Mouse (Mus musculus): ENCODE data around the gene Arhgap11a. TPM values are rescaled to one million over a fixed set of nuclear protein-coding genes. Genes with fewer than 3 reads are reported as not detected.

The Arhgap11a gene
- 1 to 10 TPM; 1.1 to 2.0 (median 1.2) TPM for total RNA-seq (2022)

DNA sequence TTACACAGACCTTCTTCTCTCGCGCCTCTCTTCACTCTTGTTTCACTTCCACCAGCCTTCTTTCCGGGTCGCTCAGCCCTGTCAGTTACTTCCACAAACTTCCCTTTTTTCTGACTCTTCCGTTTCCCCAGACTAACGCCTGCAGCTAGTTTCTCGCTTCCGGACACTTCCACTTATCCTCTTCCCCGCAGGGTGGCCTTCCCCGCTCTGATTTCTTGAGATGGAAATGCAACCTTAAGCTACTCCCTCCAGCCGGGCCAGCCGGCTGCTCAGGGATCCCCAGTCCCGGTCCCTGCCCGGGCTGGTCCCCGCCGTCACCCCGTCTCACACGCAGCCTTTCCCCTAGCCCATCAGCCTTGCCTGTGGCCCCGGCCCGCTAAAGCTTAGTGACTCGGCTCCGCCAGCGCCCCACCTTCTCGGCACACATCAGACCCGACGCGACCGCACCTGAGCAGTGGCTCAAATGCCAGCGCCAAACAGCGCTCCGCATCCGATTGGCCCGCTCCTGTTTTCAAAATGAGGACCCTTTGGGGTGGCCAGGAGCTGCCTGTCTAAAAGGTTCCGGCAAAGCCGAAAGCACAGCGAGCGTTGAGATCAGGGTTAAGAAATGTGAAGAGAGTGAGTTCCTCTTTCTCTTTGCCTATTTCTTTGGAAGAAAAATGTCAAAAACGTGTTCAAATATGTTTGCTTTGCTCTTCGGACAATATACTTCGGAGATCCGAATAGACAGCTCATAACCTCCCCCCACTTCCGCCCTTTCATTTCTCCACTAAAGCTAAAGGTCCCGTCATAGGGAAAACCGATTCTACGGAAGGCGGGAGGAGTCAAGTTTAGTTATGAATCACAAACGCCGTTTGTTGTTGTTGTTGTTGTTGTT, at the start of gene Arhgap11a:
Gene Arhgap11a, minus strand, starts transcription at position 417 of the 877 bp plus-strand sequence.
- peak; percentile 94 for DNase-seq (ENCODE audit: low spot score)

GRCm38 (mm10) chr2:113893385-113894122, 45.1 kb upstream of the Arhgap11a start:
- no peak for DNase-seq (ENCODE audit: low spot score)

DNA sequence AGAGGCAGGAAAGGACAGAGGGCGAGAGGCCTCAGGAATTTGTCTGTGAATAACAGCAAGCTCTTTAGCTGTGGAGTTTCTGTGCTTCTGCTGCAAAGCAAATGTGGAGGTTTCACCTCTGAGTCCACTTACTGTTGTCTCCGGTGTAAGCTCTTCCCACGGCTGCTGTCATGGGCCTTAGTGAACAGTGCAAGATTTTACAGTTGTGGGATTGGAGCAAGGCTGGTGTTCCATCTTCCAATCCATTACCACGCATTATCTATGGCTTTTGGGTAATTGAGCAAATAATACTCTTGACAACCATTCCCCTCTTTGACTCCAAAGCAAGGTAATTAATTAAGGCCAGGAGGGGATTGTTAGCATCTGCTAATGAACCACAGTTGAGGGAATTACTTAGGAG, 38.7 kb upstream of the Arhgap11a start:
- DNase-seq (ENCODE audit: low spot score) = no peak

DNA sequence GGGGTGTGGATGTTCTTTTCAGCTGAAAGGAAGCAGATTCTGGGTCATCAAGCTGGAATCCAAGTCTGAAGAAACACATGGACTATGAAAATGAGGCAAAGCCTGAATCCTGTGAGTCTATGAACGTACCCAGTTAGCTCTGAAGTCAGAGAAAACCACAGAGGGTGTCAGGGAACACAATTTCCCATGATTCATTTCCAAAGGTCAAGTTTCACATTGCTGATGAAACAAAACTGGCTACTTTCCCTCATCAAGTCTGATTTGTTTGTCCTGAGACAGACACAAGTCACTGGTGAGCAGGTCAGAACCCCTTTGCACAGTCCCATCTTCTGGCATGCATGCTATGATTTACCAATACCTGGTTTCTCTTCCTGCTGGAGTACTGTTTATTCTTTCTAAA, 37.6 kb upstream of the Arhgap11a start:
- DNase-seq (ENCODE audit: low spot score) = no peak

DNA sequence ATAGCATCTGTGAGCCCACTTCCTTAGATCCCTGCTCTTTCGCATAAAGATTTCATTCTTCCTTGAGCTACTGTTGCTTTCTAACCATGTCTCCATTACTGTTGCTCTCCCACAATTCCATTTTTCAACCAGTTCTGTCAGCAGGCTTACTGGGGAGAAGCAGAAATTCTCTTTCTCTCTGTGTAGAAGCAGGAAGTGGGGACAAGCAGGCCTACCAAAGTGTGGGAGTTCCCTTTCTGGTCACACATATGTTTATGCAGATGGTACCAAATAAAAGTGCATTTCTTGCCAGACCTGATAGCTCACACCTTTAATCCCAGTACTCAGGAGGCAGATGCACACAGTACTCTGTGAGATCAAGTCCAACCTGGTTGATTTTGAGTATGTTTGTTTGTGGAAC, 21.7 kb upstream of the Arhgap11a start:
- DNase-seq (ENCODE audit: low spot score) = no peak

- no peak for DNase-seq (ENCODE audit: low spot score)
Observed at GRCm38 (mm10) chr2:113868404-113868803, 19.9 kb upstream of the Arhgap11a start.

DNA sequence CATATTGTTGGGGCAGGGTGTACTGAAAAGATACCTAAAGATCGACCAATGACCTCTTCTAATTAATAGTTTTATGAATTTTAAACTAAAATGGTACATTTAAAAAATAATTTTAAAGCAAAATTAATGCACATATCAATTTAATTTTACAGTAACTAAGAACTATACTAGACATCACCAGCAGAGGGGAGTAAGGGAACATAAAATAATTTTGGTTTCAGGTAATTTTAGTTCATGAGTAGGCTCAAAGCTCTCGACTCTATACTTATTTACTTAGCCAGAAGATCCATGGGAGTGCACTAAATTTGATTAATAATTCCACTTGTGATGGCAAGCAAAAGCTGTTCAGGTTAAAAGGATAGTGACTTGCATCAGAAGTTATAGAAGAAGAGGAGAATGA, 17.7 kb upstream of the Arhgap11a start:
- DNase-seq (ENCODE audit: low spot score) = peak; percentile 7

GRCm38 (mm10) chr2:113849141-113849540, 680 bp upstream of the Arhgap11a start:
- DNase-seq (ENCODE audit: low spot score) = no peak

- DNase-seq (ENCODE audit: low spot score) = no peak
Observed at GRCm38 (mm10) chr2:113847678-113848244, 700 bp downstream of the Arhgap11a start.

- no peak for DNase-seq (ENCODE audit: low spot score)
Observed at GRCm38 (mm10) chr2:113845081-113845480, 3.4 kb downstream of the Arhgap11a start.

DNA sequence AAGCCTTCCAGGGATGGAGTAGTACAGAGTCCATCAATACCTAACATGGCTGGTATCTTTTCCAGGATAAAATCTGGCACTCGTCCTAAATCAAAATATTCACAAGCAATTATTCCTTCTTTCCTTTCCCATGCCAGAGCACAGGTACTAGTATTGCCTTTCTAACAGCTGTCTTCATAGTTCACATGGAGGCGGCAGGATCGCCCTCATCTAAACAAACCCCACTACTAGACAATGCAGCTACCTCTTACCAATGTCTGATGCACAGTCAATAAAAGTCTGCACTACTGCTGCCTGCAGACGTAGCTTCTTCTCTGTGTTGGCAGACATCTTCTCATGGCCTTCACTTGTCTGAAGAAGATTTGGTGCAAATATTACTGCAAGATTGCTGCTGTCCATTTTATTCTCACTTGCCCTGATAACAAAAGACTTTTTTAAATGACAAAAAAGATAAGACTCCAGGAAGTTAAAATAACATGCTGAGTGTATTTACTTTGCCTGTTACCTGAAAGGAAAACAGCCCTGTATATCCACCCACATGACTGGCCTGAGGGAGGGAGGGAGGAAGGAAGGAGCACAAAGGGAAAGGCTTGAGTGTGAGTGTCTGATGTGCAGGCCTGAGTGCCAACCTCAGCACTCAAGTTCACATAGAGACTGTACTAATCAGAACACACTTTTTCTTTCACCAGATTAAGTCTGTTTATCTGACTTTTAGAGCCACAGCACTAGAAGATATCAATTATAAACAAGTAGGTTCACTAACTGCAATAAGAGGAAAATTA, 6.6 kb downstream of the Arhgap11a start:
- DNase-seq (ENCODE audit: low spot score) = no peak

GRCm38 (mm10) chr2:113839488-113839887, 9.0 kb downstream of the Arhgap11a start:
- DNase-seq (ENCODE audit: low spot score) = no peak

- DNase-seq (ENCODE audit: low spot score) = no peak
Observed at GRCm38 (mm10) chr2:113835219-113835618, 13.2 kb downstream of the Arhgap11a start.

- no peak for DNase-seq (ENCODE audit: low spot score)
Observed at GRCm38 (mm10) chr2:113828943-113829882, 19.2 kb downstream of the Arhgap11a start, which contains the start of gene Scg5. TSS of gene Scg5 (minus strand) at chr2:113829121.

GRCm38 (mm10) chr2:113828086-113828942, 20.1 kb downstream of the Arhgap11a start:
- no peak for DNase-seq (ENCODE audit: low spot score)

- DNase-seq (ENCODE audit: low spot score) = peak; percentile 37
Observed at GRCm38 (mm10) chr2:113823909-113824308, 24.6 kb downstream of the Arhgap11a start.

GRCm38 (mm10) chr2:113822367-113822766, 26.1 kb downstream of the Arhgap11a start:
- no peak for DNase-seq (ENCODE audit: low spot score)

- DNase-seq (ENCODE audit: low spot score) = no peak
Observed at GRCm38 (mm10) chr2:113821176-113821734, 27.2 kb downstream of the Arhgap11a start.

DNA sequence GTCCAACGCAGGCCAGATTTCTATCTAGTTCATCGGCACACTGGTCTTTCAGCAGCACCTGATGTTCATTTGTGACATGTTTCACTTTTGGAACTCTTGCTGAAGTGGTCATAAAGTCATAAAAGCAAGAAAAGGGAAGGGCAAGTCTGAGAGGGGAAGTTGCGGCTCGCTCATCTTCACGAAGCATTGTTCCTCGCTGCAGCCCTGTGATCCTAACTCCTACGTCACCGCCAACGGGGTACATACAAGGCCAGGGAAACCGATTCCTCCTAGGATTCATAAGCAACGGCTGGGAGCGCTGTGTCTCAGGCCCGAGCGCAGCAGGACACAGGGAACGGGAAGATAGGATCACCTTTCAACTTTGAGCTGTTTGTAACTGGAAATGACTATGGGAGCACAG, 28.3 kb downstream of the Arhgap11a start:
- DNase-seq (ENCODE audit: low spot score) = peak; percentile 7

Data from heart, adult 8-10 months (tissue).